ENCODE assay signal across 8 mouse cellular contexts in the genomic region with DNA sequence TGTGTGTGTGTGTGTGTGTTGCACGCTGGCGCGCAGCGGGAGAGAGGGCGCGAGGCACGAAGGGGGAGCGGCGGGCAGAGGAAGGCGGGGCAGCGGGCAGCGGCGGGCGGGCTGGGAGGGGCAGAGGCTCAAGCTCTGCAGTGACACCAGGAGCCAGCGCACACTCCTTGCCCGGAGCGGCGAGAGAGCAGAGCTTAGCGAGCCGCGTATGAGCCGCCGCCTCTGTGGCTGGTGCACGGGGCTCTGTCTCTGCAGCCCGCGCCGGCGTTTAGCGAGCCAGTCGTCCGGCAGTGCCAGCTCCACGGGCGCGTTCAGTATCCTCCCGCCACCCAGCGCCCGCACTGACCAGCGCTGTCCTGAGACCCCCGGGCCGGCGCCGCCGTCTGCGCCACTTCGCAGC. TPM values are rescaled to one million over a fixed set of nuclear protein-coding genes. Genes with fewer than 3 reads are reported as not detected.
DNase-seq lines count a peak whose midpoint lies in the region; ATAC-seq lines count a peak whose summit lies in the region.

Gene Ndnf, plus strand, starts transcription at position 140 of the 400 bp plus-strand sequence.

- H3K9ac ChIP-seq in hindbrain, embryonic 15.5 days, result peak within 1 kb of the TSS; percentile 64

- no peaks in the 10 kb centered on the region for H3K9me3 ChIP-seq in hindbrain, embryonic 15.5 days

- H3K27me3 ChIP-seq in hindbrain, embryonic 15.5 days, result 0 out of 2 replicates have a peak, but pooled peaks cover 4% of the 10 kb centered on the region

- H3K4me2 ChIP-seq in hindbrain, embryonic 15.5 days, result peak within 1 kb of the TSS; percentile 95

- peak; percentile 93 for ATAC-seq in hindbrain, embryonic 15.5 days (ENCODE audit: low FRiP score, low read depth)

- WGBS in hindbrain, embryonic 15.5 days, result under 1% methylated on average over 30 of the region's 45 CpGs
- WGBS in macrophage (ENCODE audit: missing documents), result under 1% methylated on average over 36 of the region's 45 CpGs

- H3K36me3 ChIP-seq in hindbrain, embryonic 15.5 days, result no peaks in the 10 kb centered on the region
- no peaks in the 10 kb centered on the region for H3K36me3 ChIP-seq in macrophage (ENCODE audit: inconsistent target)

- peak within 1 kb of the TSS; percentile 74 for H3K4me3 ChIP-seq in hindbrain, embryonic 15.5 days
- H3K4me3 ChIP-seq in macrophage (ENCODE audit: inconsistent target), result peak within 1 kb of the TSS; percentile 35

- H3K27ac ChIP-seq in hindbrain, embryonic 15.5 days (replicated peaks), result peak within 1 kb of the TSS; percentile 79
- no peak within 1 kb of the TSS for H3K27ac ChIP-seq in macrophage

- peak; percentile 73 for DNase-seq in R1 (ENCODE audit: low read depth, low spot score)
- peak; percentile 60 to 65 for DNase-seq in cerebellum, postnatal 14 days
- DNase-seq in gastrocnemius, adult 18-20 months (ENCODE audit: low spot score), result peak; percentile 32
- peak; percentile 19 to 26 for DNase-seq in left cerebral cortex, adult 8-10 months (ENCODE audit: low spot score in 2 of 2)
- DNase-seq in retina, postnatal 7 days (ENCODE audit: low read depth, low spot score), result peak; percentile 65
- DNase-seq in urinary bladder, adult 2 months (ENCODE audit: low spot score), result peak; percentile 55

- H3K4me1 ChIP-seq in hindbrain, embryonic 15.5 days (replicated peaks), result peaks cover 18% of the 10 kb centered on the region

- no peaks in the 10 kb centered on the region for H3K79me2 ChIP-seq in macrophage (ENCODE audit: inconsistent target)

RNA-seq across cellular contexts. Expression of gene Ndnf, which starts in this region (rescaled TPM):
- under 1 TPM; 0.05 to 0.18 TPM for total RNA-seq in gastrocnemius, adult 18-20 months (2021)
- polyA plus RNA-seq in hindbrain, embryonic 15.5 days (2015; fragmentation: Nextera tagmentation; extraction: Ambion mirVana), result 11.3 and 12.7 TPM in 2 replicates
- 10 to 100 TPM; 10.0 to 14.9 (median 11.2) TPM for total RNA-seq in left cerebral cortex, adult 8-10 months (2022)
- total RNA-seq in macrophage (2018; cell fraction: chromatin; rRNA removed), result 1 to 10 TPM in 2 of 26 experiments, under 1 TPM in 23, not detected in 1; 0.07 to 4.6 (median 0.13) TPM
- total RNA-seq in macrophage (2018; cell fraction: cytosol; rRNA removed), result under 1 TPM in 25 of 26 experiments, not detected in 1; 0.03 to 0.86 (median 0.10) TPM
- total RNA-seq in macrophage (2018; cell fraction: nucleus; rRNA removed), result 1 to 10 TPM in 5 of 26 experiments, under 1 TPM in 20, not detected in 1; 0.04 to 3.3 (median 0.26) TPM
- polyA plus RNA-seq in macrophage (2018), result 0.04 to 0.64 TPM (median 0.37 TPM) in 3 replicates
- polyA plus RNA-seq in urinary bladder, adult 2 months (2012; rRNA removed), result 1.5 and 1.6 TPM in 2 replicates

Comparison
In these comparisons a context has a peak if more than half of its experiments do, and no peak if none do; other contexts are left out.
1. RNA of gene Ndnf (total RNA-seq): 10.0 to 14.9 TPM in left cerebral cortex, adult 8-10 months; 0.05 to 0.18 TPM in gastrocnemius, adult 18-20 months; every median in the first group is over 4 times any median in the second.
2. Peak in DNase-seq in gastrocnemius, adult 18-20 months; RNA of the gene not detected or under 1 TPM.
3. DNase-seq: peak in every context shown above with its lines; median percentile 73 in R1; 65 in retina, postnatal 7 days; 62 in cerebellum, postnatal 14 days; 55 in urinary bladder, adult 2 months; 32 in gastrocnemius, adult 18-20 months; 22 in left cerebral cortex, adult 8-10 months.